Mouse (Mus musculus): Measurements from ENCODE around the gene Slc25a34.

- TF ChIP-seq CTCF (IDR thresholded peaks at IDR 0.05; ENCODE audit: borderline replicate concordance, insufficient read depth, low read length) (no peak), POLR2A (IDR thresholded peaks at IDR 0.05; ENCODE audit: low read depth, low read length) (no peak)
Observed at GRCm38 (mm10) chr4:141578833-141579232, 44.8 kb downstream of the Slc25a34 start.
